Mouse (Mus musculus) lung, postnatal 14 days (tissue): Measurements from ENCODE around the gene Rsrc1.
A peak's percentile ranks its signal among the peaks of the same experiment; 100 is the strongest.

Source experiments
- DNase-seq: peaks from one replicate; pipeline ENCODE4 v3.0.0; 2021

Gene Rsrc1

DNA sequence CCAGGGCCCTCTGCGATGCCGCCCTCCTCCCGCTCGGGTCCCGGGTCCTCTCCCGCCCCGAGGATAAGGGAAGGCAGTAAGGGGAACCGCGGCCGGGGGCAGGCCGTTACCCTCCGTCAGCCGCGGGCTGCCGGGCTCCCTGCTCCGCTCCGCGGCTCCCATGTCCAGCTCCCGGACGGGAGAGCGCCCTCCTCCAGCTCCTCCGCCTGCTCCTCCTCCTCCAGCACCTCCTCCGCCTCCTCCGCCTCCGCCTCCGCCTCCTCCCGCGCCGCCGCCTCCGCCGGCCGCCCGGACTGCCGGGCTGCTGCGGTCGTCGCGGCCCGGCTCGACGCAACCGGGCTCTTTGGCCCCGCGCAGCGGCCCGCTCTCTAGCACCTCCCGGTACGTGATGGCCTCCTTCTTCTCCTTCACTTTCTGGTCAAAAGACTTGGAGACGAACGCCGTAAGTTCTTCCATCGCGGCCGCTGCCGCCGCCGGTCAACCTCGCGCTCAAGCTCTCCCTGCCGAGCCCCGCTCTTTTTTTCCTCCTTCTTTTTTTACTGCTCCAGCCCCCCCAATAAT lies at the start of gene Rsrc1:
TSS of gene Rsrc1 (plus strand) at position 290 of the 561 bp plus-strand sequence.
- peak; percentile 48 for DNase-seq

DNA sequence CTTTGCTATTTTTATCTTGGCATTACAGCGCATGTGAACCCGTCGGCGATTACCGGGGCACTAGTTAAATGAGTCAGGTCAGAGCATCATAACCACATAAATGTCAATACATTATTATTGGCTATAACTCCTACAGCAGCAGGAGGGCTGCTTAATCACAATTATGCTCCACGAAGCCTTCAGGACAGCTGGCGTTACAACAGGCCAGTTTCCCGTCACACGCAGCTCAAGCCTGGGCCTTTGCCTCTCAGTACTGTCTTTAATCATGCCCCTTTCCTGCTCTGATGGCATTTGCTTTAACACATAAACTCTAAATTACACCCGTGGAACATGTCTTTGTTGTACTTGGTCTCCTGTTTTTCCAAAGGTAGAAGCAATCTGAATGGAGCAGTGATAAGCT lies 41.5 kb upstream of the Rsrc1 start:
- DNase-seq, result no peak

- no peak for DNase-seq
These were observed 26.1 kb upstream of the Rsrc1 start for GRCm38 (mm10) chr3:66955126-66955525.

DNA sequence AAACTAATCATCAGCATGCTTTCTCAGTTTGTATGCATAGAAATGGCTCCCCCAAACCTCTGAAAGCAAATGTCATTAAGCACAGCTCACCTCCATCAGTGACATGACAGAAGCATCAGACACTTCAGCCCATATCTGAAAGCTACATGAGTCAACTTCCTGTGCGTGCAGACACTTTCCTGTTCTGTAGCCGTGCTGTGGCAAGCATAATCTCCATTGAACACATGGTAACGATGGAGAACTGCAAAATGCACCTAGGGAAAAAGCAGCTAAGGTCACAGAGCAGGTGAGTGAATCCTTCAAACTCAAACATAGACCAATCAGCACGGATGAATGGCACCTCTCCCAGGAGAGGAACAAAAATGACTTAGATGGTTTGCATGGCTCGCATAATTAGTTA lies 21.2 kb upstream of the Rsrc1 start:
- DNase-seq, result no peak

DNA sequence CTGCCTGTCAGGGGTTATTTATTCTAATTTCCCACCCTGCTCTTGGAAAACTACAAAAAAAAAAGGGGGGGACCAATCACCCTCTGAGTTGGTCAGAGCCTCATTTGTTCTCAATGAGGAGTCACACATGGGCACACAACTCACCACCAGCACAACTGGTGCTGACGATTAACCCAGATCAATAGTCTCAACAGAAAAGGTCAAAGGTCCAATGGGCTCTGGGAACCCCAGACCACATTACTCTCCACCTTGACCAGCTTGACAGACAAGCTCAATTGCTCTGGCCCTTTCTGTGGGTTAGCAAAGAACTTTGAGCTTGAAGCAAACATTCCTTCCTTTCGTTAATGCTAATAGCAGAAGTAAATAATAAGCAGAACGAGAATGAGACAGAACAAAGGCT lies 16.3 kb upstream of the Rsrc1 start:
- DNase-seq, result no peak

- no peak for DNase-seq
These were observed 13.7 kb upstream of the Rsrc1 start for GRCm38 (mm10) chr3:66967508-66967907.

GRCm38 (mm10) chr3:66970261-66970660 lies 10.9 kb upstream of the Rsrc1 start:
- DNase-seq, result no peak

DNA sequence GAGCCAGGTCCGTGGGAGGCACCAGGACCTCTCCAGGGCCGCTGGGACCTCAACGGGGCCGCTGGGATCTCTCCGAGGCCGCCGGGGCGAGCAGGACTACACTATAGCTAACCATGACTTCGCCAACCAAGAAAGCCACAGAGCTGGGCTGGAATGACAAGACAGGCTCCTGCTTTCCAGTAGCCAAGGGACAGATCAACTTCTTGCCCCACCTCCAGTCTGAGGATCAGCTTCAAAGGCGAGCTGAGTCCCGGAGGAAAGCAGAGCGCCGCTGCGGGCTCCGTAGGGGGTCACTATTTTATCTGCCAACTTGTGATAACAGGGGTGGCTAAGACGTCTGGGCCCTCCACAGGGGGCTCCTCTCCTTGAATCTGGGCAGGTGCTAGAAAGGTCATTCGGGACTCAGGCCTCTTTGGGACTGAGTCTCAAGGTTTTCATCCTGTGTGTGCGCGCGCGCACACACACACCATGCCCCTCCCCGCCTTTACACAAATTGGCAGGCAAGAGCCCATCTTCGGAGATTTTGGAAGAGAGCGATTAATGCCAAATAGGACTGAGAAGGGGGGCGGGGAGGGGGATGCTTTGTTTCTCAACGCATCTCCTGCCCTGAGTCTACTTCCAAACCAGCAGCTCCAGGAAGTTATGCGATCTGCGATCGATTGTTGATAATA lies 10.4 kb upstream of the Rsrc1 start:
- DNase-seq, result no peak

GRCm38 (mm10) chr3:66972191-66972950 lies 8.8 kb upstream of the Rsrc1 start:
- no peak for DNase-seq

- DNase-seq, result peak; percentile 55
These were observed 7.7 kb upstream of the Rsrc1 start for GRCm38 (mm10) chr3:66973391-66973943.

DNA sequence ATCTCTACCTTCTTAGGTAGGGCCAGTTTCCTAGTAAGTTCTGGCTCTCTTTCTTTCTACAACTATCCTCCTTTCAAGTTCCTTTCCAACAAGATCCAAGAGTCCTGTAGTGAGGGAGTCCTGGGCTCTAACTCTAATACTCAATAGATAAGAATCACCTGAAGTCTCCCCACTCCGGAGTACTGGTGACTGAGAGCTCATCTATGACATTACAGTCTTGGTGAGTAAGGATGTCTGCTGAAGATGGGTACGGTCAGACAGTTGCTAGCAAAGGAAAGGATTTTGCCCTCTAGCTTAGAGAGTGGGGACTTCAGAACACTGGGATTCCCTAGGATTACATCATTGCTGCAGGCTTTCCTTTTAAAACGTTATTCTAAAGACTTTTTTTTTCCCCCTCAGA lies 6.7 kb upstream of the Rsrc1 start:
- no peak for DNase-seq

GRCm38 (mm10) chr3:66976889-66977615 lies 4.1 kb upstream of the Rsrc1 start:
- DNase-seq, result no peak

GRCm38 (mm10) chr3:66977811-66978456 lies 3.3 kb upstream of the Rsrc1 start:
- no peak for DNase-seq

DNA sequence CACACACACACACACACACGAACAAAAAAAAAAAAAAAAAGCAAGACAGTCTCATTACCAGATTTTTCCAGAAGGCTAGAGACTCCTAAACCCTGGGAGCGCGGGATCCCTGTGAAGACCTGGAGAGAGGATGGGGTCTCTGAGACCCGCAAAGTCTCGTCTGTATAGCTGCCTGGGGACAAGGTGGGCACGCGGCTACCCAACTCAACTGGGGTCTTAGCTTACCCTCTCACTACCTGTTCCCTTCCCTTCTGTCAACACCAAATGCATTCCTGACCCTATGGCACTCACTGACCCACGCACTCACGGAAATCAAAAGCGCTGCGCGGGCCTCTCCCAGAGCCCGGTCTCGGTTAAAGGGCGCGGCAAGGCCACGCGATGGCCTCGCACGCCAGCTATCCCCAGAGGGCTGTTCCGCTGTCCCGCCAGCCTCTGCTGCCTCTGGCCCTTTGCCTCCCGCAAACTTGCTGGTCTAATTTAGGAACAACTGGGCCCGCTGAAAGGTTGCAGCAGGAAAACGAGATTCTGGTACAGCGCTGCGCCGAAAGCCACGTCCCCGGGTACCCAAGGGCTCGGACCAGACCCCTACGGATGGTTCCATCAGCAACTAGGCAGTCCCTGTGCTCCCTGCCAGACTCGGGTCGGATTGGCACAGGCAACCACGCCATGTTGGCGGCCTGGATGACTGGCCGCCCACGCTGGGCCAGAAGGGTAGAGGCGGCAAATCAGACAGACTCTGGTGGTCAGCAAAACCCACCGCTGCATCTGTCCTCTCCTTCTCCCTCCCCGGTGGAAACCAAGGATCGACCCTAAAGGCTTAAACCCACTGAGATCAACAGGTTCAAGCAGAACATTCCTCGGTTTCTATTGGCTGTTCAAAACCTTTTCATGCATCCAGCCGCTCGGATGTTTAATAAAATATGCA lies 2.5 kb upstream of the Rsrc1 start:
- DNase-seq, result no peak

DNA sequence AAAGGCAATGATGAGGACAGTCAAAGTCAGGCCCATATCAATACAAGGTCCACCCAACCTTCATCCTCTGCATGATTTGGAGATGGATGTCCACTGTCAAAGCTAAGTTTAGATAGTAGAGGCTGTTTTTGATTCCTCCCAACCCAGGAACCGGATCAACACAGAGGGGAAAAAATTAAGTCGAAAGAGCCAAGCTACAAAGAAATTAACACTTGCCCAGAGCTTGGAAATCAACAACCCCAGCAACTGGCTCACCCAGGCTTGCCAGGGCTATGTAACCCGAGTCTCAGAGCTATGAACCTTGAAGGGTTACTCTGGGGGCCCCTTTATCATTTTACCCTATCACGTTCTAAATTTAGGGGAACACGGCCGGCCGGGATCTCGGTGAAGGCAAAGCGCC lies 1.7 kb upstream of the Rsrc1 start:
- no peak for DNase-seq

GRCm38 (mm10) chr3:66980111-66980975 lies 847 bp upstream of the Rsrc1 start:
- no peak for DNase-seq

DNA sequence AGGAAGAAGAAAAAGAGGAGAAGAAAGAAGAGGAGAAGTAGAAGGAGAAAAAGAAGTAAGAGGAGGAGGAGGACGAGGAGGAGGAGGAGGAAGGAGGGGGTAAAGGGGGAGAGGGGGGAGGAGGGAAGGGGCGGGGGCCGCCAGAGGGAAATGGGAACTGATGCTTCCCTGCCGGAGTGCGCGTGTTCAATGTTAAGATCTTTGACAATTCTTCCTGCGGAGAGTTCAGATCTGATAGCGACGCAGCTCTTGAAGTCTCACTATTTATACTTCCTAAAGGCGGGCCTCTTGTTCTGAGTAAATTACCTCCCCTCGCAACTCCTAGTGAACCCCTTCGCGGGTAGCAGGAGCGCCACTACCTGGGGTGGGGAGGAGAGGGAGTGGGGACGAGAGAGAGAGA lies 516 bp downstream of the Rsrc1 start, which contains the start of gene Shox2:
TSS of gene Shox2 (minus strand) at position 66 of the 400 bp plus-strand sequence.
- DNase-seq, result no peak

DNA sequence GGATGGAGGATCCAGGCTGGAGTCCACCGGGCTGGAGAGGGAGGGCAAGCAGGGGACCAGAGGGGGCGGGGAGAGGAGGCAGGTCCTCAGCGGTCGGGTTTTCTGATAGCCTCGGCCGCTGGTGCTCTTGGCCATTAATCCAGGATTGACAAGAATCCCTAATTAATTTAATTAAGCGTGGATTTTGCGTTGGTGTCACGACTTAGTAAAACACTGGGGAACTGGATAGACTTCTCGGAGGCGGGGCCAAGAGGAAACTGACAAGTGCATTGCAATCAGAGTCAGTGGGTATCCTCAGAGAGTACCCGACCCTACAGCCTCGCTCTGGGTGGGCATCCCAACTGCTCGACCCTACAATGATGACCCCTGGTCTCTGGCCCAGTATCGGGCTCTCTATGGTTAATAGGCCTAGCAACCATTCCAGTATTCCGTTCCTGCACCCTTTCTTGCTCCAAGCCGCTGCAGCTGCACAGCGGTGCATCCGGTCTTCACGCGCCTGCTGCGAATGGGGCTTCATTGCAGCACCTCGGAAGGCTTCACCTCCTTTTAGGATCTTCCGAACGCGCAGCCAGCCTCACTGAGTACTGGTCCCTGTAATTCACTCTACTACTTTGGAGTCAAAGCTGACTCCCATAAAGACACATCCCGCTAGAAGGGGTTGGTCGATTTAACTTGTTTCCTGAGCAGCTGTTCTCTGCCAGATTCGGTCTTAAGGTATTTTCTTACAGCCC lies 1.2 kb downstream of the Rsrc1 start:
- no peak for DNase-seq

DNA sequence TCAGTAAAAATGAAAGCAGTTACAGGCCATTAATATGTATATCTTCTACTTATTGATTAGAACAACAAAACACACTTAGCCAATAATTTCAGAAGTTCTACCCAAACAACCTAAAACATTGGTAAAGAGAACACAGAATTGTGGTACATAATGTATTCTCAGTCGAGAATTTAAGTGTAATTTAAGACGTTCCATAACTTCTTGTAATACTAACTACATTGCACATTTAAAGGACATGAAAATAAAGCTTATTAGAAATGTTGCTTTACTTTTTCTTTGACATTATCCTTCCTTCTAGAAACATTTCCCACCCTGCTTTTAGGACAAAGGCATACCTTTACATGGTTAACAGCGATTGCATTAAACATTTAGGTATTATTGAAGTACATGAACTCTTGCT lies 2.3 kb downstream of the Rsrc1 start:
- DNase-seq, result no peak
